ENCODE assay signal across 9 mouse cellular contexts in genomic region chr3:55574003-55574402, GRCm38 (mm10).
A peak's percentile ranks its signal among the peaks of the same experiment; 100 is the strongest.
DNase-seq lines count a peak whose midpoint lies in the region; ATAC-seq and TF ChIP-seq lines count a peak whose summit lies in the region.
"Had no signal": no experiment of that assay in that cellular context is flagged by ENCODE, and none has a peak within 500 bp of the region (broad histone marks: within the 10 kb centered on the region; RNA-seq: fewer than 3 reads in every experiment).

No protein-coding gene starts in this region.

- H3K4me2 ChIP-seq in midbrain, embryonic 14.5 days (ENCODE audit: low read length), result no peak overlapping the region
- H3K4me2 ChIP-seq: heart, embryonic 15.5 days had no signal

- no peaks in the 10 kb centered on the region for H3K9me3 ChIP-seq in midbrain, embryonic 14.5 days (ENCODE audit: control insufficient read depth, low read length)
- no peaks in the 10 kb centered on the region for H3K9me3 ChIP-seq in midbrain, embryonic 10.5 days (replicated peaks)
- H3K9me3 ChIP-seq: heart, embryonic 15.5 days had no signal

- ATAC-seq in midbrain, embryonic 14.5 days (ENCODE audit: low FRiP score, low TSS enrichment), result no peak

- no peak overlapping the region for H3K9ac ChIP-seq in midbrain, embryonic 14.5 days (replicated peaks; ENCODE audit: low read length)
- H3K9ac ChIP-seq: heart, embryonic 15.5 days had no signal

- peak; percentile 22 for DNase-seq in midbrain, embryonic 14.5 days
- no peak for DNase-seq in midbrain, embryonic 10.5 days (ENCODE audit: low spot score)
- DNase-seq in kidney, postnatal 4 days, result peak; percentile 57 to 65
- peak; percentile 58 for DNase-seq in right cerebral cortex, postnatal 14 days
- no peak for DNase-seq in cerebellum, postnatal 4 days (ENCODE audit: low spot score in 2 of 2)
- DNase-seq in ovary, postnatal 14 days (ENCODE audit: low spot score), result no peak

- peak; percentile 57 for TF ChIP-seq CTCF in cortical plate, adult 2 months (IDR thresholded peaks at IDR 0.05; ENCODE audit: extremely low read depth, insufficient read depth, low read length)

- H3K36me3 ChIP-seq in midbrain, embryonic 14.5 days (ENCODE audit: control insufficient read depth, insufficient read depth, low read length), result no peaks in the 10 kb centered on the region
- no peaks in the 10 kb centered on the region for H3K36me3 ChIP-seq in midbrain, embryonic 10.5 days
- H3K36me3 ChIP-seq: heart, embryonic 15.5 days had no signal

- H3K4me3 ChIP-seq in midbrain, embryonic 14.5 days (replicated peaks; ENCODE audit: low read depth, low read length), result no peak overlapping the region
- H3K4me3 ChIP-seq in midbrain, embryonic 10.5 days, result no peak overlapping the region
- no peak overlapping the region for H3K4me3 ChIP-seq in cortical plate, adult 2 months (ENCODE audit: insufficient read depth, low read length)
- H3K4me3 ChIP-seq: heart, embryonic 15.5 days had no signal

- H3K4me1 ChIP-seq in midbrain, embryonic 14.5 days (ENCODE audit: control insufficient read depth, insufficient read depth, low read length), result peaks cover 16% of the 10 kb centered on the region
- peaks cover 25% of the 10 kb centered on the region for H3K4me1 ChIP-seq in midbrain, embryonic 10.5 days
- peaks cover 8% of the 10 kb centered on the region for H3K4me1 ChIP-seq in cortical plate, adult 2 months (ENCODE audit: control insufficient read depth, insufficient read depth, low read length)
- H3K4me1 ChIP-seq: heart, embryonic 15.5 days had no signal

- no peaks in the 10 kb centered on the region for H3K27me3 ChIP-seq in midbrain, embryonic 14.5 days (ENCODE audit: control insufficient read depth, insufficient read depth, low read length)
- no peaks in the 10 kb centered on the region for H3K27me3 ChIP-seq in midbrain, embryonic 10.5 days (ENCODE audit: low read depth, poor library complexity, severe bottlenecking)
- H3K27me3 ChIP-seq: heart, embryonic 15.5 days had no signal

- no peak overlapping the region for H3K27ac ChIP-seq in midbrain, embryonic 14.5 days (replicated peaks; ENCODE audit: low read depth, low read length)
- no peak overlapping the region for H3K27ac ChIP-seq in midbrain, embryonic 10.5 days (replicated peaks)
- H3K27ac ChIP-seq in cortical plate, adult 2 months (ENCODE audit: insufficient read depth, low read length), result no peak overlapping the region
- H3K27ac ChIP-seq: heart, embryonic 15.5 days; macrophage had no signal

- no peak for TF ChIP-seq POLR2A in cortical plate, adult 2 months (IDR thresholded peaks at IDR 0.05; ENCODE audit: extremely low read depth, insufficient read depth, low read length)

- 53% methylated on average over 4 of the region's 4 CpGs for whole genome bisulfite sequencing in midbrain, embryonic 14.5 days
- 55% methylated on average over 4 of the region's 4 CpGs for WGBS in midbrain, embryonic 10.5 days

Comparison
In these comparisons a context has a peak if more than half of its experiments do, and no peak if none do; other contexts are left out.
1. DNase-seq: peak in midbrain, embryonic 14.5 days (single experiment), kidney, postnatal 4 days (2 of 2) and right cerebral cortex, postnatal 14 days (single experiment); none in midbrain, embryonic 10.5 days (single experiment), cerebellum, postnatal 4 days (0 of 2) and ovary, postnatal 14 days (single experiment).